Mouse (Mus musculus): ENCODE data around the gene Thap12. TPM values are rescaled to one million over a fixed set of nuclear protein-coding genes. Genes with fewer than 3 reads are reported as not detected.
A peak's percentile ranks its signal among the peaks of the same experiment; 100 is the strongest.

Gene Thap12
- polyA plus RNA-seq, 1 experiment from 2014 or later = 40.9 TPM

DNA sequence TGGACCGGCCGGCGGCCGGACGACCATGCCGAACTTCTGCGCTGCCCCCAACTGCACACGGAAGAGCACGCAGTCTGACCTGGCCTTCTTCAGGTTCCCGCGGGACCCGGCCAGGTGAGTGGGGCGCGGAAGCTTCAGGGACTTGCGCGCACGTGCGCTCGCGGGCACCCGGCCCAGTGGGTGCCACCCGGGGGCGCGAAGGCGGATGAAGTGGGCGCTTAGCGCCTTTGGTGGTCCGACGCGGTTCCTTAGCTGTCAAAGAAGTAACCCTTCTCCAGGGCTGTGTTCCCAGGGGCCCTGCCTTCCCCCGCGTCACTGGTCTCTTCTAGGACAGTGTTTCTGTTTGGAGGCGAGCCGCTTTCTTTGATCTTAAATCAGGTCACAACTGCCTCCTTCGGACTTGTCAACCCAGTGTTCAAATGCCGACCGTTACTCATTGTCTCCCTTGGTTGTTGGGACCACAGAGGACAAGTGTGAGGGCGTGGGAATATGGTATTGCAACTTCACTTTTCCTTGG lies 520 bp downstream of the Thap12 start:
- Histone ChIP-seq H3K4me2 (peak overlapping the region; percentile 89), H3K9me3 (replicated peaks; ENCODE audit: control insufficient read depth, low read length) (no peaks in the 10 kb centered on the region), H3K4me1 (ENCODE audit: control insufficient read depth, insufficient read depth, low read length) (peaks cover 11% of the 10 kb centered on the region), H3K27ac (ENCODE audit: low read depth, low read length) (peak overlapping the region; percentile 86), H3K27me3 (ENCODE audit: control insufficient read depth, insufficient read depth, low read length) (no peaks in the 10 kb centered on the region), H3K4me3 (ENCODE audit: low read depth, low read length) (peak overlapping the region; percentile 95), H3K9ac (ENCODE audit: low read depth, low read length) (peak overlapping the region; percentile 93), H3K36me3 (ENCODE audit: control insufficient read depth, insufficient read depth, low read length) (no peaks in the 10 kb centered on the region)
- under 1% methylated on average over 38 of the region's 38 CpGs for WGBS (ENCODE audit: insufficient replicate concordance)
- ATAC-seq (replicated peaks; ENCODE audit: insufficient number of reproducible peaks, low FRiP score, low TSS enrichment) = no peak; the same call in 1 of the 2 replicates

DNA sequence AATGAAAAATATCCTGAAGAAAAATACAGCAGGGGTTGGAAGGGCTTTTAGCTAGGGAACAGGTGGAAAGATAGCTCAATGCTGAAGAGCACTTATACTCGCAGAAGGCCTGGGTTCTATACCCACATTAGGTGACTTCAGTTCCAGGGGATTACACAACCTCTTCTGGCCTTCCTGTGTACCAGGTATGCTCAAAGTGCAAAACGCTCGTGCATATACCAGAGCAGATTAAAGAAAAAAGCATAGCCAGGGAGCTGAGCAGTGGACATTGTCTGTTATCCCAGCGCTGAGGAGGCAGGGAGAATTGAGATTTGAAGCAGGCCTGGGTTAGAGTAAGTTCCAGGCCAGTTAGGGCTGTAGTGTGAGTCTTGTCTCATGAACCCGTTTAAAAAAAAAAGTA lies 1.4 kb downstream of the Thap12 start:
- Histone ChIP-seq H3K27me3 (ENCODE audit: control insufficient read depth, insufficient read depth, low read length) (no peaks in the 10 kb centered on the region), H3K4me1 (ENCODE audit: control insufficient read depth, insufficient read depth, low read length) (peaks cover 11% of the 10 kb centered on the region), H3K9me3 (replicated peaks; ENCODE audit: control insufficient read depth, low read length) (no peaks in the 10 kb centered on the region), H3K27ac (ENCODE audit: low read depth, low read length) (no peak overlapping the region), H3K4me3 (ENCODE audit: low read depth, low read length) (peak overlapping the region; percentile 95), H3K4me2 (peak overlapping the region; percentile 89), H3K36me3 (ENCODE audit: control insufficient read depth, insufficient read depth, low read length) (no peaks in the 10 kb centered on the region), H3K9ac (ENCODE audit: low read depth, low read length) (peak overlapping the region; percentile 93)
- no peak for ATAC-seq (replicated peaks; ENCODE audit: insufficient number of reproducible peaks, low FRiP score, low TSS enrichment)
- 63% methylated on average over 5 of the region's 5 CpGs for WGBS (ENCODE audit: insufficient replicate concordance)

- no peak overlapping the region for H3K4me2 ChIP-seq
- H3K27me3 ChIP-seq (ENCODE audit: control insufficient read depth, insufficient read depth, low read length) = no peaks in the 10 kb centered on the region
- no peaks in the 10 kb centered on the region for H3K9me3 ChIP-seq (replicated peaks; ENCODE audit: control insufficient read depth, low read length)
- H3K4me1 ChIP-seq (ENCODE audit: control insufficient read depth, insufficient read depth, low read length) = no peaks in the 10 kb centered on the region
- H3K27ac ChIP-seq (ENCODE audit: low read depth, low read length) = no peak overlapping the region
- H3K36me3 ChIP-seq (ENCODE audit: control insufficient read depth, insufficient read depth, low read length) = peaks cover 19% of the 10 kb centered on the region
- 76% methylated on average over 3 of the region's 3 CpGs for WGBS (ENCODE audit: insufficient replicate concordance)
- no peak overlapping the region for H3K9ac ChIP-seq (ENCODE audit: low read depth, low read length)
- no peak for ATAC-seq (replicated peaks; ENCODE audit: insufficient number of reproducible peaks, low FRiP score, low TSS enrichment)
- H3K4me3 ChIP-seq (ENCODE audit: low read depth, low read length) = no peak overlapping the region
Measured at GRCm38 (mm10) chr7:98713661-98714060, 10.8 kb downstream of the Thap12 start.

- Histone ChIP-seq H3K4me3 (ENCODE audit: low read depth, low read length) (no peak overlapping the region), H3K36me3 (ENCODE audit: control insufficient read depth, insufficient read depth, low read length) (peaks cover 12% of the 10 kb centered on the region), H3K27ac (ENCODE audit: low read depth, low read length) (no peak overlapping the region), H3K4me1 (ENCODE audit: control insufficient read depth, insufficient read depth, low read length) (no peaks in the 10 kb centered on the region; the same call in 1 of the 2 replicates), H3K4me2 (no peak overlapping the region), H3K27me3 (ENCODE audit: control insufficient read depth, insufficient read depth, low read length) (no peaks in the 10 kb centered on the region), H3K9ac (ENCODE audit: low read depth, low read length) (no peak overlapping the region), H3K9me3 (replicated peaks; ENCODE audit: control insufficient read depth, low read length) (no peaks in the 10 kb centered on the region)
- ATAC-seq (replicated peaks; ENCODE audit: insufficient number of reproducible peaks, low FRiP score, low TSS enrichment) = no peak
- WGBS (ENCODE audit: insufficient replicate concordance) = 85% methylated on average over 3 of the region's 3 CpGs
Measured at GRCm38 (mm10) chr7:98717438-98717837, 14.5 kb downstream of the Thap12 start.

DNA sequence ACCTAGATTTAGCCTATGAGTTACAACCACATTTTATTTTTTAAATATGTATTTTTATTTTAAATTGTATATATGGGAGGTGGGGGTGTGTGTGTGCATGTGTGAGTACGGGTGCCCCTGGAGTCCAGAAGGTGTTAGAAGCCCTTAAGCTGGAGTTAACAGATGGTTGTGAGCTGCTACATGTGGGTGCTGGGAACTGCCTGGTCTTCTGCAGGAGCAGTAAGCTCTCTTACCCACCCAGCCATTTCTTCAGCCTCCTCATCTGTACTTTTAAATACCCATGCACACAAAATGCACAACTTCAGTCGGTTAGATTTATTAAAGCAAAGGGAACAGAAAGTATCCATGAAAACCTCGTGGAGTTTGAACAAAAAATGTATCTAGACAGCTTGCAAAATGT lies 16.9 kb downstream of the Thap12 start:
- 88% methylated on average over 3 of the region's 3 CpGs for WGBS (ENCODE audit: insufficient replicate concordance)
- Histone ChIP-seq H3K27me3 (ENCODE audit: control insufficient read depth, insufficient read depth, low read length) (no peaks in the 10 kb centered on the region), H3K9me3 (replicated peaks; ENCODE audit: control insufficient read depth, low read length) (no peaks in the 10 kb centered on the region), H3K36me3 (ENCODE audit: control insufficient read depth, insufficient read depth, low read length) (peaks cover 9% of the 10 kb centered on the region), H3K4me2 (no peak overlapping the region), H3K4me1 (ENCODE audit: control insufficient read depth, insufficient read depth, low read length) (no peaks in the 10 kb centered on the region; the same call in 1 of the 2 replicates), H3K27ac (ENCODE audit: low read depth, low read length) (no peak overlapping the region), H3K4me3 (ENCODE audit: low read depth, low read length) (no peak overlapping the region), H3K9ac (ENCODE audit: low read depth, low read length) (no peak overlapping the region)
- no peak for ATAC-seq (replicated peaks; ENCODE audit: insufficient number of reproducible peaks, low FRiP score, low TSS enrichment)

DNA sequence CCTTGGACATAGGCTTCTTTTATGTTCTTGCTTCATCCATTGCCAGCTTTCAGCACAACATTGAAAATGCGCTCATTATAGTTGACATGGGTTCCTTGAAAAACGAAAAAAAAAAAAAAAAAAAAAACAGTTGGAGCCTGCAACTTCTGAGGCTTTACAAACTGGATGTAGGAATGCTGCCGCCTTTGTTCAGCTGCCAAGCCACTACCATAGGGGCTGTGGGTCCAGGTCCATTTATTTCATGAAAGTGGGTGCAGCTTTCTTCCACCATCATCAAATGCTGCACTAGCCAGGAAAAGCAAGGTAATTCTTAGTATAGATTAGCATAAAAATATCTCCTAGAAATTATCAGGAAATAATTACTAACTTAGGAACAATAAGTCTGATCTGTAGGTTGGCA lies 17.8 kb downstream of the Thap12 start:
- H3K4me3 ChIP-seq (ENCODE audit: low read depth, low read length) = no peak overlapping the region
- H3K36me3 ChIP-seq (ENCODE audit: control insufficient read depth, insufficient read depth, low read length) = peaks cover 6% of the 10 kb centered on the region
- H3K4me1 ChIP-seq (ENCODE audit: control insufficient read depth, insufficient read depth, low read length) = no peaks in the 10 kb centered on the region; the same call in 1 of the 2 replicates
- H3K27me3 ChIP-seq (ENCODE audit: control insufficient read depth, insufficient read depth, low read length) = no peaks in the 10 kb centered on the region
- no peaks in the 10 kb centered on the region for H3K9me3 ChIP-seq (replicated peaks; ENCODE audit: control insufficient read depth, low read length)
- 66% methylated on average over 3 of the region's 3 CpGs for WGBS (ENCODE audit: insufficient replicate concordance)
- no peak overlapping the region for H3K9ac ChIP-seq (ENCODE audit: low read depth, low read length)
- no peak overlapping the region for H3K27ac ChIP-seq (ENCODE audit: low read depth, low read length)
- no peak for ATAC-seq (replicated peaks; ENCODE audit: insufficient number of reproducible peaks, low FRiP score, low TSS enrichment)
- H3K4me2 ChIP-seq = no peak overlapping the region

- Histone ChIP-seq H3K9ac (ENCODE audit: low read depth, low read length) (no peak overlapping the region), H3K4me2 (no peak overlapping the region), H3K27me3 (ENCODE audit: control insufficient read depth, insufficient read depth, low read length) (no peaks in the 10 kb centered on the region), H3K27ac (ENCODE audit: low read depth, low read length) (no peak overlapping the region), H3K36me3 (ENCODE audit: control insufficient read depth, insufficient read depth, low read length) (peaks cover 4% of the 10 kb centered on the region; the same call in 1 of the 2 replicates), H3K4me3 (ENCODE audit: low read depth, low read length) (no peak overlapping the region), H3K9me3 (replicated peaks; ENCODE audit: control insufficient read depth, low read length) (no peaks in the 10 kb centered on the region), H3K4me1 (ENCODE audit: control insufficient read depth, insufficient read depth, low read length) (no peaks in the 10 kb centered on the region; the same call in 1 of the 2 replicates)
- no peak for ATAC-seq (replicated peaks; ENCODE audit: insufficient number of reproducible peaks, low FRiP score, low TSS enrichment)
- whole genome bisulfite sequencing (ENCODE audit: insufficient replicate concordance) = 77% methylated on average over 5 of the region's 5 CpGs
Measured at GRCm38 (mm10) chr7:98721172-98721571, 18.3 kb downstream of the Thap12 start.

DNA sequence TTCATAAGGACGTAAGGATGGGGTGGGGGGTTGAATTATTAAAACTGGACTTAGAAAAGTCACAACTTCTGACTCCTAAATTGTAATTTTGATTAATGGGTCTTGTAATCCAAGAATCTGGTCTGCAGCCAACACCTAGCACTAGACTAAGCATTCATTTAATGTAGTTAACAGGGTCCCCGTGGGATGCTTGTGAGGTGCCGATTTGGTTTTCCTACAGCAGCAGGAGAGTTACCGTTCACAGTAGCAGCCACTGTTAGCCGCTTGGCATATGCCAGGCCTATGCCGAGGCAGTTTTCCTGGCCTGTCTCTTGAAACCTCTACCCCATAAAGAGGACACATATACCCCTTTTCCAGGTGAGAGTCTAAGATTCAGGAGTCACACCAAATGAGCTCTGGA lies 18.7 kb downstream of the Thap12 start:
- no peaks in the 10 kb centered on the region; the same call in 1 of the 2 replicates for H3K4me1 ChIP-seq (ENCODE audit: control insufficient read depth, insufficient read depth, low read length)
- H3K9ac ChIP-seq (ENCODE audit: low read depth, low read length) = no peak overlapping the region
- H3K4me3 ChIP-seq (ENCODE audit: low read depth, low read length) = no peak overlapping the region
- no peak for ATAC-seq (replicated peaks; ENCODE audit: insufficient number of reproducible peaks, low FRiP score, low TSS enrichment)
- no peaks in the 10 kb centered on the region; the same call in 1 of the 2 replicates for H3K36me3 ChIP-seq (ENCODE audit: control insufficient read depth, insufficient read depth, low read length)
- 74% methylated on average over 6 of the region's 6 CpGs for WGBS (ENCODE audit: insufficient replicate concordance)
- H3K27ac ChIP-seq (ENCODE audit: low read depth, low read length) = no peak overlapping the region
- no peaks in the 10 kb centered on the region for H3K9me3 ChIP-seq (replicated peaks; ENCODE audit: control insufficient read depth, low read length)
- H3K27me3 ChIP-seq (ENCODE audit: control insufficient read depth, insufficient read depth, low read length) = no peaks in the 10 kb centered on the region
- H3K4me2 ChIP-seq = no peak overlapping the region

DNA sequence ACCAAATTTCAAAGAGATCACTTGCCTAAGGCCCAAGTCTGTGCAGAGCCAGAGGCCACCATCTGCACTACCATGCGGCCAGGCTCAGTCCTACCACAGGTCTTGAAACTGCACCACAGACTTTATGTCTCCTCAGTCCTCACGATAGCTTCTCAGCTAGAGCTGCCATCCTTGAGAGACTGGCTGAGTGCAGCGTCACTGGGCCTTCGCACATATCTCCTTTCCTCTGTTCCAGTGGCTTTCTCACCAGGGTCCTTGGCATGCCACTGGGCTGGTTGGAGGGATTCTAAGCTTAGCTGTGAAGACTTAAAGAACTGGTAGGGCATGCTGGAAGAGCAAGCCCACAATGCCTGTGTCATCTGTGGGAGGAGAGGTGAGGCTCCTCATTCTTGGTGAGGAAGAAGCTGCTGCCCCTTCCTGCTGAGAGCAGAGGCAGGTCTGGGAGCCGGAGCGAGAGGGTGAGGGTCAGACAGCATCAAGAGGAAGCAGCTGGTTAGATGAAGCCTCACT lies 22.8 kb downstream of the Thap12 start:
- no peak overlapping the region for H3K27ac ChIP-seq (ENCODE audit: low read depth, low read length)
- H3K9me3 ChIP-seq (replicated peaks; ENCODE audit: control insufficient read depth, low read length) = no peaks in the 10 kb centered on the region
- peaks cover 7% of the 10 kb centered on the region; the same call in 1 of the 2 replicates for H3K27me3 ChIP-seq (ENCODE audit: control insufficient read depth, insufficient read depth, low read length)
- H3K4me1 ChIP-seq (ENCODE audit: control insufficient read depth, insufficient read depth, low read length) = peaks cover 6% of the 10 kb centered on the region; the same call in 1 of the 2 replicates
- no peak for ATAC-seq (replicated peaks; ENCODE audit: insufficient number of reproducible peaks, low FRiP score, low TSS enrichment)
- H3K4me2 ChIP-seq = no peak overlapping the region
- H3K9ac ChIP-seq (ENCODE audit: low read depth, low read length) = no peak overlapping the region
- WGBS (ENCODE audit: insufficient replicate concordance) = 64% methylated on average over 6 of the region's 6 CpGs
- H3K36me3 ChIP-seq (ENCODE audit: control insufficient read depth, insufficient read depth, low read length) = no peaks in the 10 kb centered on the region
- no peak overlapping the region for H3K4me3 ChIP-seq (ENCODE audit: low read depth, low read length)

Measured in heart, embryonic 11.5 days (tissue).